In genomic region chr1:153424770-153425584, GRCm38 (mm10) we compare ENCODE assay signal across 8 mouse cellular contexts. TPM values are rescaled to one million over a fixed set of nuclear protein-coding genes. Genes with fewer than 3 reads are reported as not detected.
DNase-seq lines count a peak whose midpoint lies in the region; ATAC-seq lines count a peak whose summit lies in the region.

TSS of gene Shcbp1l (plus strand) at chr1:153425162.

- H3K36me3 ChIP-seq in intestine, embryonic 15.5 days, result no peaks in the 10 kb centered on the region

- peak within 1 kb of the TSS; percentile 48 for H3K4me3 ChIP-seq in intestine, embryonic 15.5 days (replicated peaks)

- 3% methylated on average over 60 of the region's 60 CpGs for WGBS in intestine, embryonic 15.5 days

- 0 out of 2 replicates have a peak, but pooled peaks cover 5% of the 10 kb centered on the region for H3K27me3 ChIP-seq in intestine, embryonic 15.5 days (replicated peaks)

- peaks cover 8% of the 10 kb centered on the region; the same call in 1 of the 2 replicates for H3K4me1 ChIP-seq in intestine, embryonic 15.5 days (replicated peaks)

- intact Hi-C loops in gastrocnemius, postnatal 36 days (cut with DNase I), result no loop called here
- intact Hi-C loops in left cerebral cortex, postnatal 14 days (cut with DNase I), result no loop called here

- H3K9me3 ChIP-seq in intestine, embryonic 15.5 days, result no peaks in the 10 kb centered on the region

- peak; percentile 97 for ATAC-seq in intestine, embryonic 15.5 days
- peak; percentile 89 for ATAC-seq in megakaryocyte-erythroid progenitor cell, adult 5-6 weeks (replicated peaks; ENCODE audit: low FRiP score, low TSS enrichment, poor library complexity, severe bottlenecking)

- peak within 1 kb of the TSS; percentile 47 for H3K9ac ChIP-seq in intestine, embryonic 15.5 days

- peak; percentile 70 for DNase-seq in adrenal gland, postnatal 10 days
- DNase-seq in embryo, embryonic 11.5 days (ENCODE audit: low read depth, low spot score), result peak; percentile 48
- peak; percentile 29 to 30 for DNase-seq in gastrocnemius, postnatal 36 days
- peak; percentile 78 to 80 for DNase-seq in left cerebral cortex, postnatal 14 days (ENCODE audit: low spot score in 2 of 2)
- DNase-seq in right cerebral cortex, postnatal 4 days, result peak; percentile 85
- no peak for DNase-seq in MN1 (ENCODE audit: low spot score)

- H3K4me2 ChIP-seq in intestine, embryonic 15.5 days (replicated peaks), result peak within 1 kb of the TSS; percentile 98

- no peak within 1 kb of the TSS for H3K27ac ChIP-seq in intestine, embryonic 15.5 days

RNA-seq across cellular contexts. Expression of gene Shcbp1l, which starts in this region (rescaled TPM):
- under 1 TPM; 0.15 to 0.39 TPM for total RNA-seq in adrenal gland, postnatal 10 days (2021)
- not detected for total RNA-seq in gastrocnemius, postnatal 36 days (2021)
- polyA plus RNA-seq in intestine, embryonic 15.5 days (2015; fragmentation: Nextera tagmentation; extraction: Ambion mirVana), result 0.13 and 0.26 TPM in 2 replicates
- 1 to 10 TPM; 2.0 TPM for total RNA-seq in left cerebral cortex, postnatal 14 days (2021)
- 1.3 and 1.6 TPM in 2 replicates for total RNA-seq in megakaryocyte-erythroid progenitor cell, adult 5-6 weeks (2014; fragmentation: Nextera tagmentation)
- 0.34 and 0.70 TPM in 2 replicates for total RNA-seq in megakaryocyte-erythroid progenitor cell, adult 5-6 weeks (2017)

Comparison
In these comparisons a context has a peak if more than half of its experiments do, and no peak if none do; other contexts are left out.
1. Peak in DNase-seq in adrenal gland, postnatal 10 days; RNA of the gene not detected or under 1 TPM.
2. Peak in DNase-seq in gastrocnemius, postnatal 36 days; RNA of the gene not detected or under 1 TPM.
3. Peak in ATAC-seq, H3K4me3 ChIP-seq, H3K9ac ChIP-seq and H3K4me2 ChIP-seq in intestine, embryonic 15.5 days; RNA of the gene not detected or under 1 TPM.